Mouse (Mus musculus) C3H10T1/2 (cell line): ENCODE data around the gene Oaz1. TPM values are rescaled to one million over a fixed set of nuclear protein-coding genes. Genes with fewer than 3 reads are reported as not detected.

Experiments
- polyA plus RNA-seq, 2 experiments: library from polyadenylated mRNA; unstranded; fragments of >200 nt; fragmentation: generic; extraction: Trizol; gene quantifications; one replicate each; pipeline ENCODE4 v1.2.1; 2012; ENCODE audit warnings: missing spikeins in 2 of 2

Gene Oaz1
- 1,000 to 10,000 TPM; 1,765 to 2,268 TPM for polyA plus RNA-seq

GRCm38 (mm10) chr10:80826151-80827062 lies at the start of gene Oaz1:
Oaz1 (plus strand) TSS chr10:80826656.

GRCm38 (mm10) chr10:80798150-80799006 lies 28.1 kb upstream of the Oaz1 start, which contains the start of the genes Sf3a2 and Plekhj1:
Sf3a2 (plus strand) TSS chr10:80798198.
Plekhj1 (minus strand) TSS chr10:80798626.

GRCm38 (mm10) chr10:80804916-80805315 lies 21.5 kb upstream of the Oaz1 start, which contains the start of gene Amh:
Amh (plus strand) TSS chr10:80805243.

GRCm38 (mm10) chr10:80813366-80813765 lies 13.1 kb upstream of the Oaz1 start, which contains the start of gene Jsrp1:
Jsrp1 (minus strand) TSS chr10:80813498.

GRCm38 (mm10) chr10:80843931-80844547 lies 17.6 kb downstream of the Oaz1 start, which contains the start of gene Lingo3:
Lingo3 (minus strand) TSS chr10:80844039.

GRCm38 (mm10) chr10:80854913-80855748 lies 28.7 kb downstream of the Oaz1 start, which contains the start of the genes Lsm7 and Sppl2b:
Lsm7 (minus strand) TSS chr10:80855209.
Sppl2b (plus strand) TSS chr10:80855275.

GRCm38 (mm10) chr10:80871581-80871980 lies 45.1 kb downstream of the Oaz1 start, which contains the start of gene Tmprss9:
Tmprss9 (plus strand) TSS chr10:80871848.

Other genes starting within 250 kb of the Oaz1 start
- gene Klf16, start 249.3 kb upstream of the Oaz1 start, polyA plus RNA-seq: 10 to 100 TPM; 14.7 to 17.8 TPM
- 100 to 1,000 TPM; 189 to 208 TPM for gene Abhd17a, start 236.3 kb upstream of the Oaz1 start, polyA plus RNA-seq
- 100 to 1,000 TPM in 1 of 2 experiments, 10 to 100 TPM in 1; 96.1 to 132 TPM for gene Scamp4, start 223.8 kb upstream of the Oaz1 start, polyA plus RNA-seq
- gene Adat3, start 223.8 kb upstream of the Oaz1 start, polyA plus RNA-seq: 10 to 100 TPM; 10.3 to 12.6 TPM
- gene Gm49322, start 220.6 kb upstream of the Oaz1 start, polyA plus RNA-seq: 1 to 10 TPM in 1 of 2 experiments, under 1 TPM in 1; 0.39 to 1.4 TPM
- gene Csnk1g2, start 203.8 kb upstream of the Oaz1 start, polyA plus RNA-seq: 100 to 1,000 TPM; 224 to 226 TPM
- gene Btbd2, start 169.6 kb upstream of the Oaz1 start, polyA plus RNA-seq: 100 to 1,000 TPM in 1 of 2 experiments, 10 to 100 TPM in 1; 54.5 to 122 TPM
- 100 to 1,000 TPM in 1 of 2 experiments, 10 to 100 TPM in 1; 50.6 to 131 TPM for gene Mknk2, start 148.5 kb upstream of the Oaz1 start, polyA plus RNA-seq
- 10 to 100 TPM; 19.8 to 24.3 TPM for gene Mob3a, start 124.7 kb upstream of the Oaz1 start, polyA plus RNA-seq
- gene Izumo4, start 124.5 kb upstream of the Oaz1 start, polyA plus RNA-seq: 10 to 100 TPM in 1 of 2 experiments, 1 to 10 TPM in 1; 2.2 to 31.4 TPM
- gene Ap3d1, start 84.4 kb upstream of the Oaz1 start, polyA plus RNA-seq: 10 to 100 TPM; 37.2 to 87.2 TPM
- 10 to 100 TPM in 1 of 2 experiments, 1 to 10 TPM in 1; 2.9 to 12.0 TPM for gene Dot1l, start 71.5 kb upstream of the Oaz1 start, polyA plus RNA-seq
- gene Sf3a2, start 28.5 kb upstream of the Oaz1 start, polyA plus RNA-seq: 100 to 1,000 TPM in 1 of 2 experiments, 10 to 100 TPM in 1; 97.6 to 167 TPM
- 10 to 100 TPM; 64.7 to 99.4 TPM for gene Plekhj1, start 28.0 kb upstream of the Oaz1 start, polyA plus RNA-seq
- 1 to 10 TPM in 1 of 2 experiments, under 1 TPM in 1; 0.25 to 1.2 TPM for gene Amh, start 21.4 kb upstream of the Oaz1 start, polyA plus RNA-seq
- under 1 TPM in 1 of 2 experiments, not detected in 1; 0.94 TPM for gene Jsrp1, start 13.2 kb upstream of the Oaz1 start, polyA plus RNA-seq
- under 1 TPM; 0.01 to 0.07 TPM for gene Lingo3, start 17.4 kb downstream of the Oaz1 start, polyA plus RNA-seq
- gene Lsm7, start 28.6 kb downstream of the Oaz1 start, polyA plus RNA-seq: 100 to 1,000 TPM; 321 to 392 TPM
- gene Sppl2b, start 28.6 kb downstream of the Oaz1 start, polyA plus RNA-seq: 10 to 100 TPM; 16.7 to 38.9 TPM
- under 1 TPM; 0.01 to 0.06 TPM for gene Tmprss9, start 45.2 kb downstream of the Oaz1 start, polyA plus RNA-seq
- 100 to 1,000 TPM; 226 to 741 TPM for gene Timm13, start 74.3 kb downstream of the Oaz1 start, polyA plus RNA-seq
- 10 to 100 TPM; 12.8 to 15.5 TPM for gene Lmnb2, start 91.6 kb downstream of the Oaz1 start, polyA plus RNA-seq
- 10 to 100 TPM; 15.9 to 26.5 TPM for gene Gadd45b, start 103.4 kb downstream of the Oaz1 start, polyA plus RNA-seq
- gene Gng7, start 188.3 kb downstream of the Oaz1 start, polyA plus RNA-seq: 10 to 100 TPM in 1 of 2 experiments, 1 to 10 TPM in 1; 1.2 to 11.2 TPM
- under 1 TPM; 0.06 to 0.14 TPM for gene Diras1, start 199.0 kb downstream of the Oaz1 start, polyA plus RNA-seq
- 10 to 100 TPM; 12.6 to 36.2 TPM for gene Slc39a3, start 210.8 kb downstream of the Oaz1 start, polyA plus RNA-seq
- 100 to 1,000 TPM; 167 to 227 TPM for gene Sgta, start 233.5 kb downstream of the Oaz1 start, polyA plus RNA-seq
- 100 to 1,000 TPM in 1 of 2 experiments, 10 to 100 TPM in 1; 46.9 to 101 TPM for gene Thop1, start 243.4 kb downstream of the Oaz1 start, polyA plus RNA-seq